Mouse (Mus musculus) embryonic facial prominence, embryonic 13.5 days (tissue): ENCODE data around the gene Jakmip3. TPM values are rescaled to one million over a fixed set of nuclear protein-coding genes. Genes with fewer than 3 reads are reported as not detected.

ENCODE experiments used
- ATAC-seq: fragments of 200-750 bp; cut with Nextera tagmentation; 2 replicates; pipeline ENCODE4 v1.8.0; 2017; ENCODE audit warnings: low read depth; ENCODE audit not compliant: insufficient number of reproducible peaks, insufficient read depth, low FRiP score, low TSS enrichment
- H3K27ac ChIP-seq: fragments of 300-500 bp; sonication (generic); 2 replicates; pipeline ENCODE4 v1.5.1; 2015; ENCODE audit warnings: moderate library complexity, mild to moderate bottlenecking, inconsistent platforms
- H3K27me3 ChIP-seq: fragments of 300-500 bp; sonication (generic); 2 replicates; pipeline ENCODE4 v1.6.1; 2015; ENCODE audit warnings: mild to moderate bottlenecking, inconsistent platforms
- H3K36me3 ChIP-seq: fragments of 300-500 bp; sonication (generic); 2 replicates; pipeline ENCODE4 v1.6.1; 2015; ENCODE audit warnings: mild to moderate bottlenecking, inconsistent platforms
- H3K4me1 ChIP-seq: fragments of 300-500 bp; sonication (generic); 2 replicates; pipeline ENCODE4 v1.6.1; 2015; ENCODE audit warnings: inconsistent platforms
- H3K4me2 ChIP-seq: fragments of 300-500 bp; sonication (generic); 2 replicates; pipeline ENCODE4 v1.6.1; 2015; ENCODE audit warnings: moderate library complexity, mild to moderate bottlenecking, inconsistent platforms
- H3K4me3 ChIP-seq: fragments of 300-500 bp; sonication (generic); 2 replicates; pipeline ENCODE4 v1.5.1; 2015; ENCODE audit warnings: mild to moderate bottlenecking, inconsistent platforms
- H3K9ac ChIP-seq: fragments of 300-500 bp; sonication (generic); 2 replicates; pipeline ENCODE4 v1.6.1; 2015; ENCODE audit warnings: mild to moderate bottlenecking, inconsistent platforms
- H3K9me3 ChIP-seq: fragments of 300-500 bp; sonication (generic); 2 replicates; pipeline ENCODE4 v1.6.1; 2016; ENCODE audit warnings: inconsistent platforms
- WGBS: fragments of 180-500 bp; shearing (Covaris S2); methylation state at CpG from one replicate; pipeline ENCODE4 v1.1.7; 2015; ENCODE audit warnings: mixed read lengths; 5-methylcytosine and 5-hydroxymethylcytosine counted together
- polyA plus RNA-seq: library from polyadenylated mRNA; unstranded; fragments of >200 nt; fragmentation: Nextera tagmentation; extraction: Ambion mirVana; gene quantifications from 2 replicates; pipeline ENCODE4 v1.2.1, GENCODE M21; 2015

The Jakmip3 gene
- polyA plus RNA-seq, 1 experiment from 2014 or later = 0.41 TPM

GRCm38 (mm10) chr7:138948309-138948708 is 7.8 kb downstream of the Jakmip3 start:
- no peak overlapping the region for H3K4me3 ChIP-seq
- H3K36me3 ChIP-seq = no peaks in the 10 kb centered on the region
- no peak overlapping the region for H3K27ac ChIP-seq
- no peaks in the 10 kb centered on the region for H3K4me1 ChIP-seq
- WGBS = 72% methylated on average over 8 of the region's 8 CpGs
- H3K4me2 ChIP-seq = no peak overlapping the region
- peaks cover 26% of the 10 kb centered on the region for H3K27me3 ChIP-seq
- ATAC-seq = no peak
- H3K9me3 ChIP-seq = no peaks in the 10 kb centered on the region
- H3K9ac ChIP-seq = no peak overlapping the region

- H3K27ac ChIP-seq = no peak overlapping the region
- no peak overlapping the region for H3K4me2 ChIP-seq
- no peaks in the 10 kb centered on the region for H3K36me3 ChIP-seq
- no peaks in the 10 kb centered on the region for H3K9me3 ChIP-seq
- no peaks in the 10 kb centered on the region for H3K4me1 ChIP-seq
- WGBS = 74% methylated on average over 7 of the region's 7 CpGs
- no peaks in the 10 kb centered on the region for H3K27me3 ChIP-seq
- H3K4me3 ChIP-seq = no peak overlapping the region
- no peak overlapping the region for H3K9ac ChIP-seq
- ATAC-seq = no peak
These were observed 15.3 kb downstream of the Jakmip3 start for GRCm38 (mm10) chr7:138955787-138956186.

- no peaks in the 10 kb centered on the region for H3K9me3 ChIP-seq
- H3K4me2 ChIP-seq = no peak overlapping the region
- no peak for ATAC-seq
- H3K4me1 ChIP-seq = no peaks in the 10 kb centered on the region
- no peaks in the 10 kb centered on the region for H3K36me3 ChIP-seq
- no peaks in the 10 kb centered on the region for H3K27me3 ChIP-seq
- 76% methylated on average over 6 of the region's 6 CpGs for WGBS
- H3K4me3 ChIP-seq = no peak overlapping the region
- no peak overlapping the region for H3K9ac ChIP-seq
- H3K27ac ChIP-seq = no peak overlapping the region
These were observed 16.6 kb downstream of the Jakmip3 start for GRCm38 (mm10) chr7:138957106-138957505.

GRCm38 (mm10) chr7:138959747-138960146 is 19.2 kb downstream of the Jakmip3 start:
- WGBS = 71% methylated on average over 5 of the region's 5 CpGs
- ATAC-seq = no peak
- Histone ChIP-seq H3K27me3 (no peaks in the 10 kb centered on the region), H3K9ac (no peak overlapping the region), H3K36me3 (no peaks in the 10 kb centered on the region), H3K4me1 (no peaks in the 10 kb centered on the region), H3K4me3 (no peak overlapping the region), H3K27ac (no peak overlapping the region), H3K9me3 (no peaks in the 10 kb centered on the region), H3K4me2 (no peak overlapping the region)

GRCm38 (mm10) chr7:138963756-138964155 is 23.2 kb downstream of the Jakmip3 start:
- Histone ChIP-seq H3K9me3 (no peaks in the 10 kb centered on the region), H3K4me2 (no peak overlapping the region), H3K36me3 (no peaks in the 10 kb centered on the region), H3K4me3 (no peak overlapping the region), H3K27ac (no peak overlapping the region), H3K9ac (no peak overlapping the region), H3K4me1 (peaks cover 5% of the 10 kb centered on the region; the same call in 1 of the 2 replicates), H3K27me3 (no peaks in the 10 kb centered on the region)
- WGBS = 89% methylated on average over 5 of the region's 5 CpGs
- no peak for ATAC-seq

GRCm38 (mm10) chr7:138968010-138968620 is 27.6 kb downstream of the Jakmip3 start:
- H3K27me3 ChIP-seq = no peaks in the 10 kb centered on the region
- WGBS = 56% methylated on average over 13 of the region's 13 CpGs
- no peaks in the 10 kb centered on the region for H3K9me3 ChIP-seq
- no peak overlapping the region for H3K27ac ChIP-seq
- H3K4me2 ChIP-seq = no peak overlapping the region
- H3K4me3 ChIP-seq = no peak overlapping the region
- H3K4me1 ChIP-seq = peaks cover 5% of the 10 kb centered on the region; the same call in 1 of the 2 replicates
- H3K36me3 ChIP-seq = no peaks in the 10 kb centered on the region
- no peak overlapping the region for H3K9ac ChIP-seq
- no peak for ATAC-seq

- Histone ChIP-seq H3K27ac (no peak overlapping the region), H3K4me1 (no peaks in the 10 kb centered on the region), H3K4me3 (no peak overlapping the region), H3K9ac (no peak overlapping the region), H3K9me3 (no peaks in the 10 kb centered on the region), H3K4me2 (no peak overlapping the region), H3K27me3 (no peaks in the 10 kb centered on the region), H3K36me3 (no peaks in the 10 kb centered on the region)
- ATAC-seq = no peak
- WGBS = 91% methylated on average over 7 of the region's 7 CpGs
These were observed 37.0 kb downstream of the Jakmip3 start for GRCm38 (mm10) chr7:138977510-138977909.

- Histone ChIP-seq H3K27me3 (no peaks in the 10 kb centered on the region), H3K27ac (no peak overlapping the region), H3K4me2 (no peak overlapping the region), H3K9ac (no peak overlapping the region), H3K36me3 (no peaks in the 10 kb centered on the region), H3K9me3 (no peaks in the 10 kb centered on the region), H3K4me3 (no peak overlapping the region), H3K4me1 (no peaks in the 10 kb centered on the region)
- WGBS = 81% methylated on average over 6 of the region's 6 CpGs
- ATAC-seq = no peak
These were observed 44.0 kb downstream of the Jakmip3 start for GRCm38 (mm10) chr7:138984576-138984975.

- no peak overlapping the region for H3K9ac ChIP-seq
- no peak for ATAC-seq
- H3K27ac ChIP-seq = no peak overlapping the region
- no peaks in the 10 kb centered on the region for H3K4me1 ChIP-seq
- H3K36me3 ChIP-seq = no peaks in the 10 kb centered on the region
- no peak overlapping the region for H3K4me2 ChIP-seq
- no peak overlapping the region for H3K4me3 ChIP-seq
- no peaks in the 10 kb centered on the region for H3K27me3 ChIP-seq
- no peaks in the 10 kb centered on the region for H3K9me3 ChIP-seq
- 71% methylated on average over 9 of the region's 9 CpGs for WGBS
These were observed 48.6 kb downstream of the Jakmip3 start for GRCm38 (mm10) chr7:138989156-138989555.

- ATAC-seq = no peak
- no peak overlapping the region for H3K27ac ChIP-seq
- H3K4me1 ChIP-seq = 0 out of 2 replicates have a peak, but pooled peaks cover 5% of the 10 kb centered on the region
- 90% methylated on average over 9 of the region's 9 CpGs for WGBS
- H3K36me3 ChIP-seq = no peaks in the 10 kb centered on the region
- H3K9me3 ChIP-seq = no peaks in the 10 kb centered on the region
- H3K27me3 ChIP-seq = no peaks in the 10 kb centered on the region
- no peak overlapping the region for H3K9ac ChIP-seq
- no peak overlapping the region for H3K4me3 ChIP-seq
- no peak overlapping the region for H3K4me2 ChIP-seq
These were observed 62.2 kb downstream of the Jakmip3 start for GRCm38 (mm10) chr7:139002692-139003091.

GRCm38 (mm10) chr7:139003250-139003649 is 62.7 kb downstream of the Jakmip3 start:
- Histone ChIP-seq H3K4me3 (no peak overlapping the region), H3K4me1 (0 out of 2 replicates have a peak, but pooled peaks cover 5% of the 10 kb centered on the region), H3K27ac (no peak overlapping the region), H3K9ac (no peak overlapping the region), H3K4me2 (no peak overlapping the region), H3K36me3 (no peaks in the 10 kb centered on the region), H3K27me3 (no peaks in the 10 kb centered on the region), H3K9me3 (no peaks in the 10 kb centered on the region)
- no peak for ATAC-seq
- 69% methylated on average over 9 of the region's 9 CpGs for WGBS

- H3K36me3 ChIP-seq = no peaks in the 10 kb centered on the region
- peaks cover 5% of the 10 kb centered on the region; the same call in 1 of the 2 replicates for H3K27me3 ChIP-seq
- no peak for ATAC-seq
- no peak overlapping the region for H3K27ac ChIP-seq
- H3K9ac ChIP-seq = no peak overlapping the region
- H3K9me3 ChIP-seq = no peaks in the 10 kb centered on the region
- no peak overlapping the region for H3K4me2 ChIP-seq
- H3K4me1 ChIP-seq = peaks cover 8% of the 10 kb centered on the region
- H3K4me3 ChIP-seq = no peak overlapping the region
- 62% methylated on average over 7 of the region's 7 CpGs for WGBS
These were observed 69.4 kb downstream of the Jakmip3 start for GRCm38 (mm10) chr7:139009786-139010502.
